ENCODE assay signal across 12 mouse cellular contexts in the genomic region with DNA sequence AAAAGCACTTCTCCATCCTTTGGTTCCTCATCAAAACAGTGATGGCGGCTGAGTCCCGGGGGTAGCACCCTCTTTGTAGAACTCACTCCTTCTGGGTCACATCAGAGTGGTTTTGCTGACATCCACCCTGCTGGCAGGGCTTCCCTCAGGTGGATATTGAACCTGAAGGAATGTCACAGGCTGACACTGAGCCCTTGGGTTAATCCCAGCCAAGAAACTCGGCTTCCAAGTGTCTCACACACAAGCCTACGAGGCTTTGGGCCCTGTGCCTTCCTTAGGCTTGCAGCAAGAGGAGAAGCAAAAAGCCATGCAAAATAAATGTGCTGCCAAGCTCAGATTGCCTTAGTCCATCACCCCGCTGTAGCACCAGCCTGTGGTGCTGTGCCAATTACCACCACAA.
DNase-seq lines count a peak whose midpoint lies in the region; TF ChIP-seq lines count a peak whose summit lies in the region.
"Had no signal": no experiment of that assay in that cellular context is flagged by ENCODE, and none has a peak within 500 bp of the region (broad histone marks: within the 10 kb centered on the region; RNA-seq: fewer than 3 reads in every experiment).

No protein-coding gene starts in this region.

- H3K79me2 ChIP-seq in CH12.LX (replicated peaks; ENCODE audit: control insufficient read depth, extremely low read depth, insufficient read depth, poor library complexity, severe bottlenecking), result no peaks in the 10 kb centered on the region

- in situ Hi-C loops in CH12.LX (cut with MboI; ENCODE audit: low pct_ligation_motif_present, low pct_unique_long_range_greater_than_20kb, low sequenced_read_pairs), result loop anchor here (10.0 kb wide), 1 partner anchor 95 kb away; a partner anchor contains a TSS

- peaks cover 39 to 87% of the 10 kb centered on the region in 2 experiments for H3K4me1 ChIP-seq in CH12.LX (ENCODE audit: control insufficient read depth in 1 of 2, insufficient read depth in 2 of 2)
- H3K4me1 ChIP-seq: neural tube, embryonic 15.5 days had no signal

- H3K9ac ChIP-seq in CH12.LX (ENCODE audit: insufficient read depth, low read depth), result no peak overlapping the region
- H3K9ac ChIP-seq: hindbrain, embryonic 14.5 days; neural tube, embryonic 15.5 days had no signal

- no peaks in the 10 kb centered on the region for H3K9me3 ChIP-seq in CH12.LX (replicated peaks; ENCODE audit: low read length)
- H3K9me3 ChIP-seq: embryonic facial prominence, embryonic 10.5 days; megakaryocyte, embryonic 14.5 days; neural tube, embryonic 15.5 days had no signal

- H3K4me2 ChIP-seq in CH12.LX (ENCODE audit: insufficient read depth, low read depth, poor library complexity, severe bottlenecking), result peak overlapping the region; percentile 67; the same call in 1 of the 2 replicates
- H3K4me2 ChIP-seq: hindbrain, embryonic 14.5 days; liver, embryonic 11.5 days; neural tube, embryonic 15.5 days had no signal

- no peak overlapping the region for H3K27ac ChIP-seq in gastrocnemius, adult 2 months
- peak overlapping the region; percentile 71 for H3K27ac ChIP-seq in CH12.LX (ENCODE audit: insufficient read depth, low read depth)
- H3K27ac ChIP-seq: embryonic facial prominence, embryonic 10.5 days; hindbrain, embryonic 14.5 days; neural tube, embryonic 15.5 days had no signal

- TF ChIP-seq CTCF in gastrocnemius, adult 2 months (IDR thresholded peaks at IDR 0.05), result no peak
- no peak for TF ChIP-seq CTCF in CH12.LX (conservative IDR thresholded peaks at IDR 0.05 in 1 of 2, IDR thresholded peaks at IDR 0.05 in 1 of 2; ENCODE audit: low read depth in 2 of 2, low read length in 2 of 2)

- no peak for TF ChIP-seq EP300 in CH12.LX (IDR thresholded peaks at IDR 0.05; ENCODE audit: low read length)

- H3K4me3 ChIP-seq in gastrocnemius, adult 2 months, result no peak overlapping the region
- H3K4me3 ChIP-seq in CH12.LX (replicated peaks in 1 of 3; ENCODE audit: low read depth in 2 of 3, low read length in 2 of 3, poor library complexity in 1 of 3), result no peak overlapping the region
- H3K4me3 ChIP-seq: embryonic facial prominence, embryonic 10.5 days; megakaryocyte, embryonic 14.5 days; neural tube, embryonic 15.5 days had no signal

- no peak for TF ChIP-seq RAD21 in CH12.LX (IDR thresholded peaks at IDR 0.05; ENCODE audit: low read depth, low read length)

- intact Hi-C loops in gastrocnemius, adult 2 months (cut with DNase I), result no loop called here

- H3K27me3 ChIP-seq in CH12.LX (replicated peaks), result no peaks in the 10 kb centered on the region
- H3K27me3 ChIP-seq: megakaryocyte, embryonic 14.5 days; neural tube, embryonic 15.5 days had no signal

- dilution Hi-C loops in CH12.LX (cut with MboI; ENCODE audit: extremely low pct_ligation_motif_present, extremely low pct_unique_long_range_greater_than_20kb, low sequenced_read_pairs), result no loop called here

- no peaks in the 10 kb centered on the region for H3K36me3 ChIP-seq in CH12.LX (replicated peaks in 1 of 2; ENCODE audit: control insufficient read depth in 1 of 2, insufficient read depth in 1 of 2, low read length in 1 of 2)
- H3K36me3 ChIP-seq: embryonic facial prominence, embryonic 10.5 days; neural tube, embryonic 15.5 days had no signal

- no peak for TF ChIP-seq POLR2A in CH12.LX (IDR thresholded peaks at IDR 0.05; ENCODE audit: low read depth, low read length)

- peak; percentile 48 for DNase-seq in gastrocnemius, adult 2 months
- no peak for DNase-seq in gastrocnemius, postnatal 10 days
- DNase-seq in CH12.LX (ENCODE audit: extremely low read depth), result no peak
- DNase-seq in adipocyte (ENCODE audit: low spot score), result peak; percentile 84
- peak; percentile 10 for DNase-seq in kidney, postnatal 14 days
- no peak for DNase-seq in urinary bladder, postnatal 10 days (ENCODE audit: low spot score)
- DNase-seq in layer of hippocampus, adult 8-10 months (ENCODE audit: low spot score in 2 of 2), result no peak

TF ChIP-seq in CH12.LX, 34 proteins besides CTCF, POLR2A, EP300 and RAD21:
- TF ChIP-seq MAX (IDR thresholded peaks at IDR 0.05; ENCODE audit: low read length) (no peak), NRF1 (IDR thresholded peaks at IDR 0.05; ENCODE audit: low read depth, low read length) (no peak), GABPA (IDR thresholded peaks at IDR 0.05; ENCODE audit: insufficient replicate concordance, low read depth, low read length) (no peak), SIN3A (IDR thresholded peaks at IDR 0.05; ENCODE audit: low read length) (no peak), KAT2A (IDR thresholded peaks at IDR 0.05; ENCODE audit: insufficient replicate concordance, low read length) (no peak), MXI1 (IDR thresholded peaks at IDR 0.05; ENCODE audit: low read depth, low read length) (no peak), BHLHE40 (IDR thresholded peaks at IDR 0.05; ENCODE audit: low read depth, low read length) (no peak), ZC3H11A (IDR thresholded peaks at IDR 0.05; ENCODE audit: low read depth, low read length) (no peak), ELF1 (IDR thresholded peaks at IDR 0.05; ENCODE audit: low read depth, low read length) (no peak), MAZ (IDR thresholded peaks at IDR 0.05; ENCODE audit: low read depth, low read length) (no peak), ZNF384 (IDR thresholded peaks at IDR 0.05; ENCODE audit: low read depth, low read length) (no peak)

Comparison
In these comparisons a context has a peak if more than half of its experiments do, and no peak if none do; other contexts are left out.
1. DNase-seq: peak in gastrocnemius, adult 2 months (single experiment), adipocyte (single experiment) and kidney, postnatal 14 days (single experiment); none in gastrocnemius, postnatal 10 days (single experiment), CH12.LX (single experiment), urinary bladder, postnatal 10 days (single experiment) and layer of hippocampus, adult 8-10 months (0 of 2).